Comparison of ENCODE assay signal across 8 mouse cellular contexts in genomic region chr2:17644282-17645262, GRCm38 (mm10).
DNase-seq lines count a peak whose midpoint lies in the region; ATAC-seq and TF ChIP-seq lines count a peak whose summit lies in the region.

No protein-coding gene starts in this region.

- no peak for ATAC-seq in liver, embryonic 12.5 days
- peak; percentile 70 for ATAC-seq in cerebellum, adult (ENCODE audit: insufficient number of reproducible peaks, low FRiP score, low TSS enrichment)
- peak; percentile 74 for ATAC-seq in forebrain, embryonic 14.5 days
- peak; percentile 73 for ATAC-seq in midbrain, embryonic 16.5 days
- ATAC-seq in stomach, embryonic 16.5 days (ENCODE audit: insufficient read depth, low FRiP score), result peak; percentile 37; the same call in 1 of the 2 replicates

- H3K4me2 ChIP-seq in liver, embryonic 12.5 days, result no peak overlapping the region
- no peak overlapping the region for H3K4me2 ChIP-seq in forebrain, embryonic 14.5 days (ENCODE audit: low read length)
- no peak overlapping the region for H3K4me2 ChIP-seq in midbrain, embryonic 16.5 days (ENCODE audit: low read length)
- H3K4me2 ChIP-seq in stomach, embryonic 16.5 days (ENCODE audit: low read depth, low read length), result no peak overlapping the region

- no peak overlapping the region for H3K27ac ChIP-seq in liver, adult 2 months (replicated peaks; ENCODE audit: insufficient read depth, low read depth, low read length)
- H3K27ac ChIP-seq in liver, embryonic 12.5 days, result no peak overlapping the region
- no peak overlapping the region for H3K27ac ChIP-seq in forebrain, embryonic 14.5 days (ENCODE audit: low read depth, low read length)
- no peak overlapping the region for H3K27ac ChIP-seq in midbrain, embryonic 16.5 days (ENCODE audit: low read length)
- H3K27ac ChIP-seq in stomach, embryonic 16.5 days (ENCODE audit: low read length), result no peak overlapping the region

- no peak overlapping the region for H3K4me3 ChIP-seq in liver, adult 2 months (ENCODE audit: insufficient read depth, low read depth, low read length)
- no peak overlapping the region for H3K4me3 ChIP-seq in liver, embryonic 12.5 days
- H3K4me3 ChIP-seq in forebrain, embryonic 14.5 days (ENCODE audit: low read depth, low read length), result no peak overlapping the region
- no peak overlapping the region for H3K4me3 ChIP-seq in midbrain, embryonic 16.5 days (ENCODE audit: low read depth, low read length)
- H3K4me3 ChIP-seq in stomach, embryonic 16.5 days (replicated peaks; ENCODE audit: low read length), result no peak overlapping the region

- H3K36me3 ChIP-seq in liver, adult 2 months (ENCODE audit: control insufficient read depth, insufficient read depth, low read length), result no peaks in the 10 kb centered on the region
- no peaks in the 10 kb centered on the region for H3K36me3 ChIP-seq in liver, embryonic 12.5 days
- no peaks in the 10 kb centered on the region for H3K36me3 ChIP-seq in forebrain, embryonic 14.5 days (ENCODE audit: control insufficient read depth, insufficient read depth, low read length)
- H3K36me3 ChIP-seq in midbrain, embryonic 16.5 days (ENCODE audit: control insufficient read depth, insufficient read depth, low read length), result no peaks in the 10 kb centered on the region
- H3K36me3 ChIP-seq in stomach, embryonic 16.5 days (ENCODE audit: control insufficient read depth, insufficient read depth, low read length), result no peaks in the 10 kb centered on the region

- peak; percentile 47 for DNase-seq in liver, adult 2 months (ENCODE audit: extremely low read depth, low read depth, low spot score)
- DNase-seq in forebrain, embryonic 14.5 days (ENCODE audit: low spot score), result peak; percentile 83
- DNase-seq in induced T-regulatory cell, adult 2 months (ENCODE audit: low read depth), result peak; percentile 69
- peak; percentile 15 to 57 for DNase-seq in left cerebral cortex, adult 8-10 months (ENCODE audit: low spot score in 2 of 2)

- TF ChIP-seq POLR2A in liver, adult 2 months (IDR thresholded peaks at IDR 0.05; ENCODE audit: extremely low read depth, insufficient read depth, low read length), result no peak

- no peaks in the 10 kb centered on the region for H3K79me2 ChIP-seq in liver, adult 2 months (ENCODE audit: control insufficient read depth, insufficient read depth, low read length)

- H3K9me3 ChIP-seq in liver, embryonic 12.5 days (replicated peaks), result no peaks in the 10 kb centered on the region
- no peaks in the 10 kb centered on the region for H3K9me3 ChIP-seq in forebrain, embryonic 14.5 days (replicated peaks; ENCODE audit: control insufficient read depth, low read length)
- no peaks in the 10 kb centered on the region for H3K9me3 ChIP-seq in midbrain, embryonic 16.5 days (replicated peaks; ENCODE audit: control insufficient read depth, low read length, poor library complexity, severe bottlenecking)
- H3K9me3 ChIP-seq in stomach, embryonic 16.5 days (replicated peaks; ENCODE audit: control insufficient read depth, low read length), result no peaks in the 10 kb centered on the region

- WGBS in liver, adult 2 months, result 29% methylated on average over 3 of the region's 3 CpGs
- 25% methylated on average over 3 of the region's 3 CpGs for WGBS in liver, embryonic 12.5 days (ENCODE audit: insufficient replicate concordance)
- WGBS in forebrain, embryonic 14.5 days, result 32% methylated on average over 3 of the region's 3 CpGs
- WGBS in midbrain, embryonic 16.5 days, result 33% methylated on average over 3 of the region's 3 CpGs
- 29% methylated on average over 3 of the region's 3 CpGs for WGBS in stomach, embryonic 16.5 days

- H3K27me3 ChIP-seq in liver, adult 2 months (ENCODE audit: control insufficient read depth, insufficient read depth, low read length), result no peaks in the 10 kb centered on the region
- H3K27me3 ChIP-seq in liver, embryonic 12.5 days (replicated peaks), result no peaks in the 10 kb centered on the region
- H3K27me3 ChIP-seq in forebrain, embryonic 14.5 days (replicated peaks; ENCODE audit: control insufficient read depth, insufficient read depth, low read length), result 0 out of 2 replicates have a peak, but pooled peaks cover 1% of the 10 kb centered on the region
- H3K27me3 ChIP-seq in midbrain, embryonic 16.5 days (ENCODE audit: control insufficient read depth, insufficient read depth, low read depth, low read length), result no peaks in the 10 kb centered on the region
- H3K27me3 ChIP-seq in stomach, embryonic 16.5 days (ENCODE audit: control insufficient read depth, insufficient read depth, low read length), result no peaks in the 10 kb centered on the region

- no peak overlapping the region for H3K9ac ChIP-seq in liver, adult 2 months (ENCODE audit: low read depth, low read length)
- H3K9ac ChIP-seq in liver, embryonic 12.5 days, result no peak overlapping the region
- no peak overlapping the region for H3K9ac ChIP-seq in forebrain, embryonic 14.5 days (ENCODE audit: low read length)
- H3K9ac ChIP-seq in midbrain, embryonic 16.5 days (ENCODE audit: low read depth, low read length), result no peak overlapping the region
- H3K9ac ChIP-seq in stomach, embryonic 16.5 days (ENCODE audit: low read length), result no peak overlapping the region

- TF ChIP-seq CTCF in liver, adult 2 months (IDR thresholded peaks at IDR 0.05; ENCODE audit: low read depth, low read length), result peak; percentile 88

- no peaks in the 10 kb centered on the region for H3K4me1 ChIP-seq in liver, adult 2 months (ENCODE audit: control insufficient read depth, insufficient read depth, low read length)
- no peaks in the 10 kb centered on the region for H3K4me1 ChIP-seq in liver, embryonic 12.5 days
- H3K4me1 ChIP-seq in forebrain, embryonic 14.5 days (ENCODE audit: control insufficient read depth, insufficient read depth, low read length), result no peaks in the 10 kb centered on the region
- 0 out of 2 replicates have a peak, but pooled peaks cover 3% of the 10 kb centered on the region for H3K4me1 ChIP-seq in midbrain, embryonic 16.5 days (ENCODE audit: control insufficient read depth, insufficient read depth, low read length)
- H3K4me1 ChIP-seq in stomach, embryonic 16.5 days (ENCODE audit: control insufficient read depth, insufficient read depth, low read length), result 0 out of 2 replicates have a peak, but pooled peaks cover under 1% of the 10 kb centered on the region
